Mouse (Mus musculus): ENCODE measurements around the gene Mpg. TPM values are rescaled to one million over a fixed set of nuclear protein-coding genes. Genes with fewer than 3 reads are reported as not detected.

Gene Mpg
- polyA plus RNA-seq, 1 experiment from 2014 or later = 42.7 TPM

DNA sequence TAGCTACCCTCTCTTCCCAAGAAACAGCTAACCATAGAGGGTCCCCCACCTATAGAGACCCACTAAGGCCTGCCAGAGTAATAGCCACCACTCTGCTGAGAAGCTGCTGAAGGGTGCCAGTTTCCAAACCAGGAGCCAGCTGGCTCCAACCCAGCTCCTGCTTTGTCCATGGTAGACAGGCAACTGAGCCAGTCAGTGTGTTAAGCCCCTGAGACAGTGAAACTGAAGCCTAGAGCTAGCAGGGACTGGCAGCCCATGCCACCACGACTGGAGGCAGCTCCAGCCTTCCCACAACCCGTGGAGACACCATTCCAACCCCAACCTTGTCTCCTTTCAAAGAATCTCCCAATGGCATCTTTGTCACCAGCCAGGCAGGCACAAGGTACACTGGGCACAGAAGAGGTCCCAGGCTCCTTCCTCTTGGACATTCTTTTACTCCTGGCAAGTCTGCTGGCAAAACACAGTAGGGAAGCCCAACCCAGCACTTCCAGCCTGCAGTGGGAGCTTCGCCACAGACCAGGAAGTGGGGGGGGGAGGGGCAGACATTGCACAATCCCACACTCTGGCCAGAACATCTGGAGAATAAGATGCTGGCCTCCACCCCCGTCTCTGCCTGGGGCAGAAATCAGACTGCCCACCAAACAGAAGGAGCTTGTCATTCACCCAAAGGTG, 1.7 kb upstream of the Mpg start:
- ATAC-seq (ENCODE audit: low FRiP score, low read depth) = peak; percentile 21; the same call in 1 of the 2 replicates
- Histone ChIP-seq H3K4me3 (0 out of 2 replicates have a peak overlapping the region, but pooled peaks have one; percentile 2), H3K4me2 (replicated peaks) (peak overlapping the region; percentile 68), H3K27ac (peak overlapping the region; percentile 88), H3K27me3 (no peaks in the 10 kb centered on the region), H3K36me3 (peaks cover 15% of the 10 kb centered on the region), H3K4me1 (peaks cover 71% of the 10 kb centered on the region), H3K9ac (peak overlapping the region; percentile 26; the same call in 1 of the 2 replicates), H3K9me3 (no peaks in the 10 kb centered on the region)
- 13% methylated on average over 4 of the region's 4 CpGs for WGBS

DNA sequence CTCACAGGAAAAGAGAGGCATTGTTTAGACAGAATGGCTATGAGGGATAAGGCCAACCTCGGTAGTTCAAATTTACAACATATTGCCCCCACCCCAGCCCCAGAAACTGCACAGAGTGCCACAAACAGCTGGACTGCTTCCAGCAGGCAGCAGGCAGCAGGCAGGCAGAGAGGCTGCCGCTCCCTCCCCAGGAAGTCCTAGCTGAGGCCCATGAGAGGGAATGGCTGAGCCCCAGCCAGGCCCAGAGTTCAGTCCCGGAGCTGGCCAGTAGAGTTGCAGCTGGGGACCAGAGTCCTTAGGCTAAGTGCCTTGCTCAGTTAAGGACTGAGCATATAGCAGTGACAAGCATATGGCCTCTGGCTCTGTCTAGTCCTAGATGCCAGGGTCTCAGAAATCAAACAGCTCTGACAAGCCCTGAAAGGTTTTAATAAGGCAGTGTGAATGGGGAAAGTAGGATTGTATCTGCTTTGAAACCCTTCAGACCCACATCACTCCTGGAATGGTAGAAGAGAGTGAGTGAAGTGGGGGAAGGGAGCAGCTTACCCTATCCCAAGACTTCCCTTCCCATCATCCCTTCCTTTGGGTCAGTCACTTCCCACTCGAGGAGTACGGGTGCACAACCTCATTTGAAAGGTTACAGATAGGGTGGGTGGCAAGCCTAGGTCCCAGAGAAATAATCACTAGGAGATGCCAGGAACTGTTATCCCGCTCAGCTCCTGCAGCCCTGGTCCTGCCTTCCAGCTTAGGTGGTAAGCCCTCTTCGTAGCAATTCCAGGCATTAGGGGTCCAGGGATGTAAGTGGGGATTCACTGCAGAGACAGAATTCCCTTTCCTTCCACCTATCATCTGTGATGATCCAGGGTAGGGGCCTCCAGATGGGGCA, 842 bp upstream of the Mpg start:
- Histone ChIP-seq H3K4me3 (peak overlapping the region; percentile 73; the same call in 1 of the 2 replicates), H3K4me2 (replicated peaks) (peak overlapping the region; percentile 68), H3K9ac (peak overlapping the region; percentile 26; the same call in 1 of the 2 replicates), H3K27me3 (no peaks in the 10 kb centered on the region), H3K27ac (peak overlapping the region; percentile 88), H3K36me3 (peaks cover 23% of the 10 kb centered on the region), H3K4me1 (peaks cover 62% of the 10 kb centered on the region), H3K9me3 (no peaks in the 10 kb centered on the region)
- 43% methylated on average over 7 of the region's 7 CpGs for WGBS
- no peak for ATAC-seq (ENCODE audit: low FRiP score, low read depth)

DNA sequence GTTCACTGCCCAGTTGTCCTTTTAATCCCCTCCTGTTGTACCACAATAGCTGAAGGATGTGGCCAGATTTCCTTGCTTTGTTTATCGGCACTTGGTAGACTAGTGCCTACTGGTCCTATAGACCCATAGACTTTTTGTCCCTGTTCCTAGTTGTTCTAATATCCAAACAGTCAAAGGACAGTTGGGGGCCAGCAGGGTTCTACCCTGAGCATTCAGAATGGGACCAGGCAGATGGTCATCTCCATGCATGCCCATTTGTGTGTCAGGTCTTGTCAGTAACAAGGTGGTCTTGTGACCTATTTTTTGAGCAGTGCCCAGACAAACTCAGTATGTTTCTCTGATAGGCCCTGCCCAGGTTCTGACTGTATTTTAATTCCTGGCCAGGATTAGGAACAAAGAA, 736 bp downstream of the Mpg start:
- Histone ChIP-seq H3K4me3 (peak overlapping the region; percentile 73), H3K4me2 (replicated peaks) (peak overlapping the region; percentile 68), H3K4me1 (peaks cover 55% of the 10 kb centered on the region), H3K9ac (peak overlapping the region; percentile 84), H3K27ac (no peak overlapping the region), H3K36me3 (peaks cover 39% of the 10 kb centered on the region), H3K27me3 (no peaks in the 10 kb centered on the region), H3K9me3 (no peaks in the 10 kb centered on the region)
- no peak for ATAC-seq (ENCODE audit: low FRiP score, low read depth)
- WGBS = 45% methylated on average over 1 of the region's 1 CpGs

DNA sequence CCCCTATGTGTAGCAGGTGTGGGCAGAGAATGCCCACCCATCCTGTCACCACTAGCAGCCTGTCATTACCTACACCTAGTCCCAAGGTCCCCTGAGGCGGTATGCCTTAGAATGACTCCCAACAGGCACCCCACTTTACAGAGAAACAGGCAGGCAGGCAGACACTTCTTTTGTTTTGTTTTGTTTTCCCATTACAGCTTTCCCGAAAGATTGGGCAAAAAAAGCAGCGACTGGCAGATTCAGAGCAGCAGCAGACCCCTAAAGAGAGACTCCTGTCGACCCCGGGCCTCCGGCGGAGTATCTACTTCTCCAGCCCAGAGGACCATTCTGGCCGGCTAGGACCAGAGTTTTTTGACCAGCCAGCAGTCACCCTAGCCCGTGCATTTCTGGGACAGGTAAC, 1.2 kb downstream of the Mpg start:
- H3K9me3 ChIP-seq = no peaks in the 10 kb centered on the region
- no peaks in the 10 kb centered on the region for H3K27me3 ChIP-seq
- peaks cover 51% of the 10 kb centered on the region for H3K4me1 ChIP-seq
- peak overlapping the region; percentile 68 for H3K4me2 ChIP-seq (replicated peaks)
- H3K27ac ChIP-seq = no peak overlapping the region
- 87% methylated on average over 9 of the region's 9 CpGs for WGBS
- H3K4me3 ChIP-seq = no peak overlapping the region; the same call in 1 of the 2 replicates
- H3K36me3 ChIP-seq = peaks cover 44% of the 10 kb centered on the region
- ATAC-seq (ENCODE audit: low FRiP score, low read depth) = no peak
- H3K9ac ChIP-seq = peak overlapping the region; percentile 84

DNA sequence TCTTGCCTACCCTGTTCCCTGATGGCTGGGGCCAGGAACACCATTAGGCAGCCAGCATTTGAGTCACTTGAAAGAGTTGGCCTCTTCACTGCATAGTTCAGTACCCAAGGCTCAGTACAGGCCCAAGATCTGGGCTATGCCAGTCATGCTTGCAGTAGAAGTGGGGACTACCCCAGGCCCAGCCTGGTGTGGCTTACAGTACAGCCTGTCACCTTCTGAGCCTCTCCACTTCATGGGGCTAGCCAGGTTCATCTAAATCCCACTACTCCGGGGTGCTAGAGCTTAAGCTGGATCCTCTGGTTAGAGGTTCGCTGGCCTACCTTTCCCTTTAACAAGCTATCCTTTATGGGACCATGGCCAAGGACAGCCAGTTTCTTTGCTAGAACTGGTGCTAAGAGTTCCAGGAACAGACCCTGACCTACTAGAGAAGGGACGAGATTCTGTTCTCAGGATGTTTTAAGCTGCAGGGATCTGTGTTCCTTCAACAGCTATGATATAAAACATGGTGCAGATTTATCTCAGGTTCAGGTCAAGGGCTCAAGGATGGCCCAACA, 2.1 kb downstream of the Mpg start:
- no peak overlapping the region for H3K4me3 ChIP-seq
- H3K36me3 ChIP-seq = peaks cover 52% of the 10 kb centered on the region
- no peak for ATAC-seq (ENCODE audit: low FRiP score, low read depth)
- 0 out of 2 replicates have a peak overlapping the region, but pooled peaks have one; percentile 84 for H3K9ac ChIP-seq
- H3K27ac ChIP-seq = no peak overlapping the region
- no peaks in the 10 kb centered on the region for H3K9me3 ChIP-seq
- WGBS = 95% methylated on average over 3 of the region's 3 CpGs
- no peak overlapping the region for H3K4me2 ChIP-seq (replicated peaks)
- H3K4me1 ChIP-seq = peaks cover 47% of the 10 kb centered on the region
- no peaks in the 10 kb centered on the region for H3K27me3 ChIP-seq

GRCm38 (mm10) chr11:32230220-32230619, 3.9 kb downstream of the Mpg start:
- Histone ChIP-seq H3K9me3 (no peaks in the 10 kb centered on the region), H3K4me2 (replicated peaks) (no peak overlapping the region), H3K27ac (no peak overlapping the region), H3K36me3 (peaks cover 70% of the 10 kb centered on the region), H3K4me3 (no peak overlapping the region), H3K4me1 (peaks cover 31% of the 10 kb centered on the region), H3K9ac (no peak overlapping the region), H3K27me3 (no peaks in the 10 kb centered on the region)
- ATAC-seq (ENCODE audit: low FRiP score, low read depth) = no peak
- 83% methylated on average over 4 of the region's 4 CpGs for WGBS

GRCm38 (mm10) chr11:32231125-32231524, 4.8 kb downstream of the Mpg start:
- no peak overlapping the region for H3K4me2 ChIP-seq (replicated peaks)
- H3K4me3 ChIP-seq = no peak overlapping the region
- WGBS = 90% methylated on average over 2 of the region's 2 CpGs
- no peak overlapping the region for H3K27ac ChIP-seq
- H3K9me3 ChIP-seq = no peaks in the 10 kb centered on the region
- H3K9ac ChIP-seq = no peak overlapping the region
- H3K27me3 ChIP-seq = no peaks in the 10 kb centered on the region
- H3K36me3 ChIP-seq = peaks cover 74% of the 10 kb centered on the region
- ATAC-seq (ENCODE audit: low FRiP score, low read depth) = no peak
- peaks cover 28% of the 10 kb centered on the region for H3K4me1 ChIP-seq

- H3K36me3 ChIP-seq = peaks cover 82% of the 10 kb centered on the region
- no peak overlapping the region for H3K4me3 ChIP-seq
- WGBS = 62% methylated on average over 10 of the region's 10 CpGs
- H3K4me1 ChIP-seq = peaks cover 19% of the 10 kb centered on the region
- ATAC-seq (ENCODE audit: low FRiP score, low read depth) = peak; percentile 20; the same call in 1 of the 2 replicates
- no peak overlapping the region for H3K4me2 ChIP-seq (replicated peaks)
- no peaks in the 10 kb centered on the region for H3K9me3 ChIP-seq
- H3K27me3 ChIP-seq = no peaks in the 10 kb centered on the region
- no peak overlapping the region for H3K9ac ChIP-seq
- no peak overlapping the region for H3K27ac ChIP-seq
These were observed 6.5 kb downstream of the Mpg start for GRCm38 (mm10) chr11:32232848-32233247.

GRCm38 (mm10) chr11:32233895-32234294, 7.6 kb downstream of the Mpg start:
- H3K36me3 ChIP-seq = peaks cover 84% of the 10 kb centered on the region
- H3K4me2 ChIP-seq (replicated peaks) = no peak overlapping the region
- 91% methylated on average over 3 of the region's 3 CpGs for WGBS
- no peak overlapping the region for H3K4me3 ChIP-seq
- H3K27me3 ChIP-seq = no peaks in the 10 kb centered on the region
- no peak overlapping the region for H3K27ac ChIP-seq
- H3K9ac ChIP-seq = no peak overlapping the region
- H3K4me1 ChIP-seq = peaks cover 16% of the 10 kb centered on the region
- no peaks in the 10 kb centered on the region for H3K9me3 ChIP-seq
- ATAC-seq (ENCODE audit: low FRiP score, low read depth) = no peak

DNA sequence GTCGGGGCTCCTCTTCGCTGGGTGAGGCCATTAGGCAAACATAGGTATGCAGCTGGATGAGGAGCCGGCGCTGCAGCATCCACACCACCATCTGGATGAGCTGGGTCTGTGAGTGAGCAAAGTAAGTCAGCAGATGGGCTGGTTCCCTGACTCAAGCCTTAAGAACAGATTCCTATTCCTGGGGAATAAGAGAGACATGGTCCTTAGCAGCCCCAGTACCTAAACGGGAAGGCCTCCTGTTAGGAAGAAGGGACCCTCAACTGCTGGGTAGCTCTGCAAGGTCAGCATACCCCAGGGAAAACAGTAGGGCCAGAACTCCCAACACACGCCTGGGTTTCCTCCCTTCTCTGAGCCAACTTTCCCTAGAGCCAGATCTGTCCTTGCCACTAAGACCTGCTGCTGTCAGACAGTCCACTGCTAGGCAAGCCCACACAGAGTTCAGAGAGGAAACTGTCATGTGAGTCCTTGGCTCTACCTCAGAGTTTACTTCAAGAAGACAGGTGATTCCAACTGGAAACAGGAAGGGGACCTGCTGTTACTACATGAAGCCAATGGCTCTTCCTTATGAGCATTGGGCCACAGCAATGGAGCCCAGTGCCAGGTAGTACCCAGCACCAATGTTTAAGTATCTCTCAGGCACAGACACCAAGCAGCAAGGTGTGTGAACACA, 8.6 kb downstream of the Mpg start:
- H3K4me1 ChIP-seq = peaks cover 16% of the 10 kb centered on the region
- H3K9me3 ChIP-seq = no peaks in the 10 kb centered on the region
- ATAC-seq (ENCODE audit: low FRiP score, low read depth) = no peak
- 82% methylated on average over 6 of the region's 6 CpGs for WGBS
- no peak overlapping the region for H3K4me2 ChIP-seq (replicated peaks)
- H3K4me3 ChIP-seq = no peak overlapping the region
- peaks cover 84% of the 10 kb centered on the region for H3K36me3 ChIP-seq
- no peak overlapping the region for H3K27ac ChIP-seq
- no peaks in the 10 kb centered on the region for H3K27me3 ChIP-seq
- H3K9ac ChIP-seq = no peak overlapping the region

- peaks cover 84% of the 10 kb centered on the region for H3K36me3 ChIP-seq
- WGBS = 47% methylated on average over 3 of the region's 3 CpGs
- H3K4me2 ChIP-seq (replicated peaks) = no peak overlapping the region
- H3K9me3 ChIP-seq = no peaks in the 10 kb centered on the region
- ATAC-seq (ENCODE audit: low FRiP score, low read depth) = peak; percentile 50; the same call in 1 of the 2 replicates
- H3K9ac ChIP-seq = 0 out of 2 replicates have a peak overlapping the region, but pooled peaks have one; percentile 43
- H3K27ac ChIP-seq = no peak overlapping the region
- no peaks in the 10 kb centered on the region for H3K27me3 ChIP-seq
- peaks cover 16% of the 10 kb centered on the region for H3K4me1 ChIP-seq
- H3K4me3 ChIP-seq = no peak overlapping the region
These were observed 9.3 kb downstream of the Mpg start for GRCm38 (mm10) chr11:32235646-32236045.

All from limb, embryonic 13.5 days (tissue).